Mouse (Mus musculus) left cerebral cortex, adult 11 months (tissue): ENCODE data around the gene Anxa1.
A peak's percentile ranks its signal among the peaks of the same experiment; 100 is the strongest.

Experiments used
- DNase-seq: peaks from one replicate; pipeline ENCODE4 v3.0.0; 2022; ENCODE audit warnings: low spot score

Anxa1 gene

DNA sequence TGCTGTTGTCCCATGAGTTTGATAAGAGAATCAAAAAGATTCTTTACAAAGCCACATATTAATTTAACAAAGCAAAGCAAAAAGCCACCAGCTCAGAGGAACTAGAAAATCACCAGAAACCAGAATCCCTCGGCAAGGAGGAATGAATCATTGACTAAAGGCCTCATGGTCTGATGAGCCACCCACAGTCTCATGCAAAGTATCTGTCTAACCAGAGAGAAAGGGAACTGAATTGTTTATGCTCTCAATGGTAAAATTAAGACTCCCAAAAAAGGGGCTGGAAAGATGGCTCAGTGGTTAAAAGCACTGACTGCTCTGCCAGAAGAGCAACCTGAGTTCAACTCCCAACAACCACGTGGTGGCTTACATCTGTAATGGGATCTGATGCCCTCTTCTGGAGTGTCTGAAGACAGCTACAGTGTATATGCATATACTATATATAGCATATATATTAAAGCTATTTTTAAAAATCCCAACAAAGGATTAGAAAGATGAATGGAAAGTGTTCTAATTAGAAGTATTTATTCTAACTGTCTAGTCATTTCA lies 9.5 kb downstream of the Anxa1 start:
- DNase-seq = no peak

DNA sequence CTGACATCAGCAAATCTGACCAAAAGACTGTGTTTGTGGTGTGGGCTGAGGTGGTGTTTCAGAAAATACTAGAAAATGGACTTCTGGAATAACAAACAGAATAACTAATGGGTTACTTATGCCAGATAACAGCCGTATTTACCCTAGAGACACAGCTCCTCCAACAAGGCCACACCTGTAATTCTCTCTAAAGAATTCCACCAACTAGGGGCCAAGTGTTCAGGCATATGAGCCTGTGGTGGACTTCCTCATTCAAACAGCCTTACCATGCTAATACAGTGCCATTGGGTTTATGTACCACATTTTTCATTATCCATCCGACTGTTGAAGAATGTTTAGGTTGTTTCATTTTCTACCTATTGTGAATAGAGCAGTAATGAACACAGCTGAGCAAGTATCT lies 20.6 kb downstream of the Anxa1 start:
- DNase-seq = no peak

DNA sequence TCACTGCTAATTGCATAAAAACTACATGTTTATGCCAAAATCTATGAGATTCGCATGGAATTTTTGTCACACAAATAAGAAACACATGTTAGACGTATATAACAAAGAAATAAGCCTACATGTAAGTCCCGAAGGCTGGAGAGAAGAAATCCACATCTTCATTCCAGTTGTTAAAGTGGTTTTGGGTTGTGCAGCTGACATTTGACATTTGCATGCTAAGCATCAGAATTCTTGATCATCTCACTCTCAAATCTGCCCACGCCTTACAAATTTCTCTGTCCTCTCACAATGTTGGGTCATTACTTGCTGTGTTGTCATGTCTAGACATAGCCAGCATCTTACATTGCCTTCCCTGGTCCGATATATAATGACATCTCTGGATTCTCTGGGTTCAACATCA lies 24.2 kb downstream of the Anxa1 start:
- no peak for DNase-seq

DNA sequence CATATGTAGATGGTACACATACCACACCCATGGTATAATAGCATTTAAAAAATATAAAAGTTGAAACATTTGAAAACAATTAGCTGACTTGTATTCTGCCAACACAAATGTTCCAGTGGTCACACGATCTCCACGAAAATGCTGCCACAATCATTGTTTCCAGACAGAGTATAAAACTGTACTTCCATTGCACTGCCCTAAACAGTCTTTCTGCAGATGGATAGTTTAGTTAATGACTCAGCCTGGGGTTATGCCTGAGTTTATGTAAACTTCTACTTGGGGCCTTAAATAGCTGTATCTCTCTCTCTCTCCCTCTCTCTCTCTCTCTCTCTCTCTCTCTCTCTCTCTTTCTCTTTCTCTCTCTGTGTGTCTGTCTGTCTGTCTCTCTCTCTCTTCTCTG lies 24.7 kb downstream of the Anxa1 start:
- no peak for DNase-seq

DNA sequence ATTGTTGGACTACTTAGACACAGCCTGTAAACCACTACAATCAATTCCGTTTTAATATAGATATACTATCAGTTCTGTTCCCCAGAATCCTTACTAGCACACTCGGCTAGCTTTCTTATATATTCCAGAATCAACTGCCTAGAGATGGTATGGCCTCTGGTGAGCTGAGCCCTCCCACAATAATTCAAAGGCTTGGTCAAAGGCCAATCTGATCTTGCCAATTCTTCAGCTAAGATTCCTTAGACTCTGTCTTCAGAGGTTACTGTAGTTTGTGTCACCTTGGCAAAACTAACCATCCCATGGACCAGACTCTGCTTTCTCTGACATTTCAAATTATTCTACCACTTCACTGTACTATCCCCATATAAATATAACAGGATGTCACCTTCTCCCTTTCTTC lies 25.4 kb downstream of the Anxa1 start:
- no peak for DNase-seq

DNA sequence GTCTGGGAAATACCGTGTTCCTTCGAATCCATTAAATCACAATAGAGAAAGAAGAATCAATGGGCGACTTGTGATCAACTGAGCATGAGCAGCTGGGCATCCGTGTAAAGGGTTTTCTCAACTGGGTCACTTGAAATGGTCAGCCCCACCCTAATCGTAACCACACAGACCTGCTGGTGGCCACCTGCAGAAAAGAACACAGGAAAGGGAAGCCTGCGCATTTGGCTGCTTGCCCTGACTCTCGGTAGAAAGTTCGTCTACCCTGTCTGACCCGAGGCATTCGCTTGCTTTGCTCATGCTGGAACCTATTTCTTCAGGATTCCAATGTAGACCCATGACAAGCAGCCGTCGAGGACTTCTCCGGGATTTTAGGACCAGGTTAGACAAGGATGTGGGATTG lies 25.8 kb downstream of the Anxa1 start:
- no peak for DNase-seq

DNA sequence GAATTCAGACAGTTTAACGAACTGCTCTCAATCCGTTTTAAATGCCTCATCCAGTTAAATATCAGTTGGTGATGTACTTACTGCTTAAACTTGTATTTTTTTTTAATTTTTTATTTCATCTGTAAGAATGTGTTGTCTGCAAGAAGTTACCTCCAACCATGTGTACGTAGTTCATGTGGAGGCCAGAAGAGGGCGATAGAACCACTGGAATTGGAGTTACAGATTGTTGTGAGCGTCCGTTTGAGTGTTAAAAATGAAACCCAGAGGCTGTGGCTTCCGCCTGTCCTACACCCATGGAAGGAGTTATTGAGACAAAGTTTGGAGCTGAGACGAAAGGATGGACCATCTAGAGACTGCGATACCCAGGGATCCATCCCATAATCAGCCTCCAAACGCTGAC lies 27.5 kb downstream of the Anxa1 start:
- no peak for DNase-seq

DNA sequence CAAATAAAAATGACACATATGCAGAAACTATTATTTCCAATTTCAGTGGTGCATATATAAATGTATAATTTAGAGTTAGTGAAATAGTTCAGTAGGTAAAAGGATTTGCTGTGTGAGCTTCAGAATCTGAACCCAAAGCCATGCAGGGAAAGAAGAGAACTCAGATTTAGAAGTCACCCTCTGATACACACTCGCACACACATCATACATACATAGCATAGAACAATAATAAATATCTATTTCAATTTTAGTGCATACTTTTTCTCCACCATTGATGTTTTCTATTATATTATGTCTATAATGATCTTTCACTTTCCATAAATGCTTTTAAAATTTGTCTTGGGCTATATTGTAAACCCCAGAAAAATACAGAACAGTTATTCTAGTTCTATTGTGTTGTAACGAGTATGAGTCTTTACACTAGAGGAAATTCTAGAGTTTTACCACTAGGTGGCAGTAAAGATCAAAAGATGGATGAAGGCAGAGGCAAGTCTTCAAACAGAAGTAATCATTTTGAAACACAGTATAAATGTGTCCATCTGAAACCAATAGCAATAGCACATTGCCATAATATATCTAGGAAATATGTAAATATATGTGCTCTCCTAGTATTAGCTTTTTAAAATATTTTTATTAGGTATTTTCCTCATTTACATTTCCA lies 28.7 kb downstream of the Anxa1 start:
- no peak for DNase-seq

DNA sequence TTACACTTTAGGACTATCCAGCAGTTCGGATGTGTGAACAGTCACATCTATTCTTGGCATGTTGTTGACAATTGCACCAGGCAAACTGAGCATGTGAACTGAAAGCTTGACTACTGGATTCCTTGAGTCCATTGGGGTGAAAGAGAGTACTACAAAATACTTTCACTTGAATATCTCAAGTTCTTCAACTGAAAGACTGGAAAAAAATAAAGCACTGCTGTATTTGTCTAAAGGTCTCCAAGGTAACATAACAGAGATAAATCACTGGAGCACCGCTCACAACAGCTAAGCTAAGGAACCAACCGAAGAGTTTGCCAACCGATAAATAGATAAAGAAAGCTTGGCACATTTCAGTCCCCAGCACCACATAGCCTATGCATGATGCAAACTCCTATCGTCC lies 32.1 kb downstream of the Anxa1 start:
- DNase-seq = no peak

DNA sequence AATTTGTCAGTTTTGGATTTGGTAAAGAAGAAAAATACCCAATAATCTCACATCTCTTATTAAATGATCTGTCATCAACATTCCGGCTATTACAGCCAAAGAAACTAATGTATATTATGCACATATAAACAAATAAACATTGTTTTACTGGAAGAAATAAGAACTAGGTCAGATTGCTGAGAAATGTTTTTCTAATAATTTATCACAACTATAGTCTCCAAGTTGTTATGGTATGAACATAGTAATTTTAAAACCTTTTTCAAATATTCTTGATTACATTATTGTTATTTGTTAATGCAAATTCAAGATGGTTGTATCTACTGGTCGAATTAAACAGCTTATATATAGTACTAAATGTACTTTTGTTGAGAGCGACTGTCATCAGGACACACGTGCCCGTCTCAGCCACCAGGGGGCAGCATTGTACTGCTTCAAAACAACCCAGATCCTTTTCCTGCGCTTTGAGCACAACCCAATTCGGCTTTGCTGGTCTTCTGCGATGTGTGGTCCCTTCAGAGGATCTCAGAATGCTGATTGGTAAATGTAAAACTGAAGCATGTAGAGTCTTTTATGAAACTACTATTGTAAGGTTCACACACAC lies 45.3 kb downstream of the Anxa1 start:
- DNase-seq = peak; percentile 75

DNA sequence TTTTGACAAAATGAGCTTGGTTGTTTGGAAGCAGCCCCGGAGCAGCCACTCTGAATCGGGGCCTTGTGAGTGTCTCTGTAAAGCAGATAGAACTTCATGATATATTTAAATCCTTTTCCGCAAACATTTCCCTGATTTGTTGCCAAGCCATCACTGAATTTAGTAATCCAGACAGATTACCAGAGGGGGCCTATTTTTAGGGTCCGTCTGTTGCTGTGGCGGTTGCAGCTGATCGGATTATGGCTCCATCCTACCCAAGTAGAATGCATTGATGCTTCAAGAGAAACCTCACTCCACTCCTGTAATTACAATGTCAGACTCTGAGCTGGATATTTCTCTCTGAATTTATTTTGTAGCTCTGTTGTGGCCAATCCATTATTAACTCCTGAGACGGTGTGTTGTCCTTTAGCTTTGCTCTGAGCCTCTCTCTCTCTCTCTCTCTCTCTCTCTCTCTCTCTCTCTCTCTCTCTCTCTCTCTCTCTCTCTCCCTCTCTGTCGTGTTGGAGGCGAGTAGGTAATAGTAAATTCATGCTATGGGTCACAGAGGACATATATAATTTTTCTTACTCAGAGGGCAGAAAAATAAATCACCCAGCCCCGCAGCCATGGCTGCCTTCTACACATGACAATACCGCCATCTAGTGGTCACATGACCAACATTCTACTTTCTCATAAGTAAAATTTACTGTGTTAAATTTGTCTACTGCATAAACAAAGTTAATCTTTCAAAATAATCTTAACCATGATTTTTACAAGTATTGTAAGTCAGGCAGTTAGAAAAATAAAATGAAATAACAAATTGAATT lies 46.0 kb downstream of the Anxa1 start:
- DNase-seq = peak; percentile 37

DNA sequence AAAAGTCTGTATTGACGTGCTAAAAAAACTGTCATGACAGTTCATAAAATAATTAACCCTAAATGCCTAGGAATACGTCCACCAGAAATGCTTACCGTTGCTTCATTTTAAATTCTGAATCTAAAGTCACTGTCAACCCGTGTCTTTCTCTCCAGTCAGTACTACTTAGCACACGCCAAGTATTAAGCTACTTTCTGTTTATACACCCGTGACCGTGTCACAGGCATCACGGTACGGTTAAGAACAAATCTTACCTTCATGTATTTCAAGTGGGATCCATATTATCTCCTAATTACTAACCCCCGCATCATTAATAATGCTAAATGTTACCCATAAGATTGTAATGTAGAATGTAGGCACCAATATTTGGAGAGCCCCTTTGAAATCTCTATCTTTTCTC lies 46.7 kb downstream of the Anxa1 start:
- DNase-seq = no peak
